Comparison of ENCODE assay signal across 9 mouse cellular contexts in the genomic region with DNA sequence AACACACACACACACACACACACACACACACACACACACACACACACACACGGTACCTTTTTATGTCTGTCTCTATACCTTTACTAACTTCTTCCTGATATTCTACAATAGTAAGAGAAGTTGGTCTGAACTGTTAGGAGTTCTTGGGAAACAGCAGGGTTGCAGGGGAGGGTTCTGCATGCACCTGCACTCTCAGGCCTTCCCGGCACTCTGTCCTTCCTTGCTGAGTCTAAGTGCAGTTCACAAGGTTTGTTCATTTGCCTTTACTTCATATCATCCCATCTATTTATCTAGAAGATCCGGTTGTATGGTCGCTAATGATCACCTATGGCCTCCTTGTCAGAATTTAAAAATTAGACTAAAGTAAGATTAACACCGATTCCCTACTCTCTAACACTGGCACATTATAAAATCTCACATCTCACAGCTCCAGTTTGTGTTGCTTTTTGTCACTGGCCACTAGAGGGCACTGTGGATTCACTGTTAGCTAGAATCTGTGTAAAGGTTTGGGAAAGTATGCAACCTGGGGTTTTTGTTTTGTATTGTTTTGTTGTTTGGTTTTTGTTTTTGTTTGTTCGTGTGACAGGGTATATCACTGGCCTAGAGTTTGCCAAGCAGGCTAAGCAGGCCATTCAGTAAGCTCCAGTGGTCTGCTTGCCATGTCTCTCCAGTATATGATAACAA.
DNase-seq lines count a peak whose midpoint lies in the region; ATAC-seq lines count a peak whose summit lies in the region.
"Had no signal": no experiment of that assay in that cellular context is flagged by ENCODE, and none has a peak within 500 bp of the region (broad histone marks: within the 10 kb centered on the region; RNA-seq: fewer than 3 reads in every experiment).

No protein-coding gene starts in this region.

- no peak overlapping the region for H3K9ac ChIP-seq in forebrain, embryonic 16.5 days (replicated peaks; ENCODE audit: low read depth, low read length)
- H3K9ac ChIP-seq: limb, embryonic 13.5 days had no signal

- H3K4me2 ChIP-seq in forebrain, embryonic 16.5 days (ENCODE audit: low read length), result no peak overlapping the region
- H3K4me2 ChIP-seq: limb, embryonic 13.5 days had no signal

- H3K27me3 ChIP-seq in forebrain, embryonic 16.5 days (replicated peaks; ENCODE audit: control insufficient read depth, insufficient read depth, low read length), result no peaks in the 10 kb centered on the region
- H3K27me3 ChIP-seq: limb, embryonic 13.5 days had no signal

- no peak overlapping the region for H3K27ac ChIP-seq in forebrain, embryonic 16.5 days (ENCODE audit: low read length)
- H3K27ac ChIP-seq: limb, embryonic 13.5 days had no signal

- ATAC-seq in frontal cortex, adult (ENCODE audit: low TSS enrichment), result peak; percentile 95
- peak; percentile 84 for ATAC-seq in CD4-positive, CD25-positive, alpha-beta regulatory T cell, adult 4 months
- ATAC-seq in forebrain, embryonic 16.5 days, result peak; percentile 79
- ATAC-seq in megakaryocyte-erythroid progenitor cell, adult 5-6 weeks (replicated peaks; ENCODE audit: low FRiP score, low TSS enrichment, poor library complexity, severe bottlenecking), result peak; percentile 87

- WGBS in forebrain, embryonic 16.5 days, result 30% methylated on average over 6 of the region's 6 CpGs
- whole genome bisulfite sequencing in large intestine, adult 2 months, result 26% methylated on average over 6 of the region's 6 CpGs

- no peak for DNase-seq in frontal cortex, postnatal 14 days (ENCODE audit: low spot score in 2 of 2)
- DNase-seq in c-Kit-positive CD71-positive TER-119-positive erythroid progenitor cells, embryonic 14.5 days (ENCODE audit: low spot score), result peak; percentile 74
- DNase-seq in large intestine, adult 2 months (ENCODE audit: low read depth, low spot score), result peak; percentile 33
- DNase-seq in right cerebral cortex, postnatal 25 days, result peak; percentile 42

- no peak overlapping the region for H3K4me3 ChIP-seq in forebrain, embryonic 16.5 days (replicated peaks; ENCODE audit: low read length)
- H3K4me3 ChIP-seq: limb, embryonic 13.5 days had no signal

- no peaks in the 10 kb centered on the region for H3K36me3 ChIP-seq in forebrain, embryonic 16.5 days (ENCODE audit: control insufficient read depth, insufficient read depth)
- H3K36me3 ChIP-seq: limb, embryonic 13.5 days had no signal

- no peaks in the 10 kb centered on the region for H3K9me3 ChIP-seq in forebrain, embryonic 16.5 days (ENCODE audit: control insufficient read depth, low read length)
- H3K9me3 ChIP-seq: limb, embryonic 13.5 days had no signal

- no peaks in the 10 kb centered on the region for H3K4me1 ChIP-seq in forebrain, embryonic 16.5 days (replicated peaks; ENCODE audit: control insufficient read depth, insufficient read depth, low read length)
- H3K4me1 ChIP-seq: limb, embryonic 13.5 days had no signal

Comparison
In these comparisons a context has a peak if more than half of its experiments do, and no peak if none do; other contexts are left out.
1. DNase-seq: peak in c-Kit-positive CD71-positive TER-119-positive erythroid progenitor cells, embryonic 14.5 days (single experiment), large intestine, adult 2 months (single experiment) and right cerebral cortex, postnatal 25 days (single experiment); none in frontal cortex, postnatal 14 days (0 of 2).
2. Peak in every context shown above with its lines, with median percentiles within 50 percentile points of each other: ATAC-seq.